12 mouse cellular contexts compared by ENCODE assay signal in the genomic region with DNA sequence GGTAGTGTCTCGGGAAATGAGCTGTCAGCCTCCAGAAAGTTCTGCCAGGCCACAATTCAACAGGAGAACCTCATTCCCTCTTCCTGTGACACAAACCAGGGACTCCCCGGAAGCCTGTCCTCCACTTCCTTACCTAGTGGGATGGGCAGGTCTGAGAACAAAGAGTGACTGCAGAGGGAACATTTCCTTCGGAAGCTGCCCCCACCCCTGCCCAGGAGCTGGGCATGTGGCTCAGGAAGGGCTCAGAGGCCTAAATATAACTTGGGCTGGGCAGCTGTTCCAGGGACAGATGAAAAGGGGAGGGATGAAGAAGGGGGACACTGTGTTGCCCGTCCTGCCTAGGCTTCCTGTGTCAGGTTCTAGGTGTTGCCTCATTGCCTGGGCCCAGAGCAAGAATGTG. TPM values are rescaled to one million over a fixed set of nuclear protein-coding genes. Genes with fewer than 3 reads are reported as not detected.
DNase-seq lines count a peak whose midpoint lies in the region; ATAC-seq lines count a peak whose summit lies in the region.
"Had no signal": no experiment of that assay in that cellular context is flagged by ENCODE, and none has a peak within 500 bp of the region (broad histone marks: within the 10 kb centered on the region; RNA-seq: fewer than 3 reads in every experiment).

No protein-coding gene starts in this region.

- WGBS in limb, embryonic 12.5 days: 66% methylated on average over 4 of the region's 4 CpGs
- 72% methylated on average over 4 of the region's 4 CpGs for WGBS in limb, embryonic 10.5 days
- 26% methylated on average over 4 of the region's 4 CpGs for WGBS in heart, embryonic 14.5 days
- 54% methylated on average over 4 of the region's 4 CpGs for WGBS in stomach, embryonic 16.5 days

- no peaks in the 10 kb centered on the region for H3K9me3 ChIP-seq in limb, embryonic 12.5 days
- no peaks in the 10 kb centered on the region for H3K9me3 ChIP-seq in limb, embryonic 10.5 days (replicated peaks)
- H3K9me3 ChIP-seq in heart, embryonic 14.5 days (ENCODE audit: control insufficient read depth, low read length): no peaks in the 10 kb centered on the region
- H3K9me3 ChIP-seq in stomach, embryonic 16.5 days (replicated peaks; ENCODE audit: control insufficient read depth, low read length): no peaks in the 10 kb centered on the region
- H3K9me3 ChIP-seq: forebrain, embryonic 10.5 days; midbrain, embryonic 15.5 days had no signal

- H3K4me3 ChIP-seq in limb, embryonic 12.5 days (replicated peaks): no peak overlapping the region
- H3K4me3 ChIP-seq in limb, embryonic 10.5 days: no peak overlapping the region
- H3K4me3 ChIP-seq in heart, embryonic 14.5 days (ENCODE audit: control insufficient read depth in 1 of 2, insufficient read depth in 1 of 2, low read depth in 1 of 2, low read length in 2 of 2): no peak overlapping the region
- H3K4me3 ChIP-seq in stomach, embryonic 16.5 days (replicated peaks; ENCODE audit: low read length): no peak overlapping the region
- H3K4me3 ChIP-seq: forebrain, embryonic 10.5 days; midbrain, embryonic 15.5 days had no signal

- H3K4me1 ChIP-seq in limb, embryonic 12.5 days (replicated peaks): peaks cover 14% of the 10 kb centered on the region
- peaks cover 11% of the 10 kb centered on the region for H3K4me1 ChIP-seq in limb, embryonic 10.5 days
- peaks cover 14 to 20% of the 10 kb centered on the region in 2 experiments for H3K4me1 ChIP-seq in heart, embryonic 14.5 days (ENCODE audit: control insufficient read depth in 2 of 2, insufficient read depth in 2 of 2, low read length in 2 of 2)
- H3K4me1 ChIP-seq in stomach, embryonic 16.5 days (ENCODE audit: control insufficient read depth, insufficient read depth, low read length): peaks cover 4% of the 10 kb centered on the region
- H3K4me1 ChIP-seq: midbrain, embryonic 15.5 days had no signal

- ATAC-seq in limb, embryonic 12.5 days (ENCODE audit: insufficient number of reproducible peaks, insufficient read depth, low FRiP score, low TSS enrichment, low read depth): no peak
- peak; percentile 24; the same call in 1 of the 2 replicates for ATAC-seq in heart, embryonic 14.5 days (ENCODE audit: insufficient number of reproducible peaks, insufficient read depth, low FRiP score, low read depth)
- ATAC-seq in stomach, embryonic 16.5 days (ENCODE audit: insufficient read depth, low FRiP score): no peak
- ATAC-seq in inflammation-experienced regulatory T-cells, adult 6 months: no peak
- ATAC-seq: midbrain, embryonic 15.5 days had no signal

- H3K27ac ChIP-seq in limb, embryonic 12.5 days: 0 out of 2 replicates have a peak overlapping the region, but pooled peaks have one; percentile 45
- no peak overlapping the region for H3K27ac ChIP-seq in limb, embryonic 10.5 days
- peak overlapping the region; percentile 42 to 68; a peak in 3 of 4 replicates for H3K27ac ChIP-seq in heart, embryonic 14.5 days (replicated peaks in 1 of 2; ENCODE audit: control insufficient read depth in 1 of 2, insufficient read depth in 1 of 2, low read depth in 2 of 2, low read length in 2 of 2)
- H3K27ac ChIP-seq in stomach, embryonic 16.5 days (ENCODE audit: low read length): peak overlapping the region; percentile 36; the same call in 1 of the 2 replicates
- H3K27ac ChIP-seq: forebrain, embryonic 10.5 days; midbrain, embryonic 15.5 days had no signal

- H3K4me2 ChIP-seq in limb, embryonic 12.5 days: no peak overlapping the region
- no peak overlapping the region for H3K4me2 ChIP-seq in heart, embryonic 14.5 days (ENCODE audit: low read length)
- no peak overlapping the region for H3K4me2 ChIP-seq in stomach, embryonic 16.5 days (ENCODE audit: low read depth, low read length)
- H3K4me2 ChIP-seq: midbrain, embryonic 15.5 days had no signal

- no peak for DNase-seq in limb, embryonic 10.5 days (ENCODE audit: low spot score)
- DNase-seq in kidney, postnatal 25 days: peak; percentile 45 to 84
- DNase-seq in retina, postnatal 1 day: no peak
- DNase-seq in testis, postnatal 10 days (ENCODE audit: low spot score): no peak
- DNase-seq: cerebellum, postnatal 14 days had no signal

- no peaks in the 10 kb centered on the region for H3K27me3 ChIP-seq in limb, embryonic 12.5 days
- H3K27me3 ChIP-seq in limb, embryonic 10.5 days (ENCODE audit: low read depth, poor library complexity, severe bottlenecking): no peaks in the 10 kb centered on the region
- H3K27me3 ChIP-seq in heart, embryonic 14.5 days (ENCODE audit: control insufficient read depth, insufficient read depth, low read length): no peaks in the 10 kb centered on the region
- H3K27me3 ChIP-seq in stomach, embryonic 16.5 days (ENCODE audit: control insufficient read depth, insufficient read depth, low read length): no peaks in the 10 kb centered on the region
- H3K27me3 ChIP-seq: midbrain, embryonic 15.5 days had no signal

- no peaks in the 10 kb centered on the region for H3K36me3 ChIP-seq in limb, embryonic 12.5 days
- H3K36me3 ChIP-seq in limb, embryonic 10.5 days: no peaks in the 10 kb centered on the region
- no peaks in the 10 kb centered on the region for H3K36me3 ChIP-seq in heart, embryonic 14.5 days (ENCODE audit: control insufficient read depth, insufficient read depth, low read length)
- no peaks in the 10 kb centered on the region for H3K36me3 ChIP-seq in stomach, embryonic 16.5 days (ENCODE audit: control insufficient read depth, insufficient read depth, low read length)
- H3K36me3 ChIP-seq: forebrain, embryonic 10.5 days; midbrain, embryonic 15.5 days had no signal

- H3K9ac ChIP-seq in limb, embryonic 12.5 days (replicated peaks): no peak overlapping the region
- H3K9ac ChIP-seq in heart, embryonic 14.5 days (ENCODE audit: low read length): 0 out of 2 replicates have a peak overlapping the region, but pooled peaks have one; percentile 21
- no peak overlapping the region; the same call in 1 of the 2 replicates for H3K9ac ChIP-seq in stomach, embryonic 16.5 days (ENCODE audit: low read length)
- H3K9ac ChIP-seq: midbrain, embryonic 15.5 days had no signal

RNA-seq across cellular contexts. Expression of gene Prx, which starts 2.5 kb away (rescaled TPM):
- polyA plus RNA-seq in limb, embryonic 12.5 days (2016; fragmentation: Nextera tagmentation; extraction: Ambion mirVana): 5.6 and 6.1 TPM in 2 replicates
- polyA plus RNA-seq in limb, embryonic 10.5 days (2016; fragmentation: Nextera tagmentation; extraction: Ambion mirVana): 3.5 and 4.3 TPM in 2 replicates
- 0.58 and 0.59 TPM in 2 replicates for polyA plus RNA-seq in heart, embryonic 14.5 days (2014; fragmentation: Nextera tagmentation; extraction: Ambion mirVana)
- 3.7 and 4.0 TPM in 2 replicates for polyA plus RNA-seq in stomach, embryonic 16.5 days (2015; fragmentation: Nextera tagmentation; extraction: Ambion mirVana)
- under 1 TPM; 0.24 to 0.52 (median 0.30) TPM for polyA plus RNA-seq in inflammation-experienced regulatory T-cells, adult 6 months (2017; shearing (Covaris generic))

RNA-seq across cellular contexts. Expression of gene Sertad1, which starts 14.9 kb away (rescaled TPM):
- 29.4 and 30.4 TPM in 2 replicates for polyA plus RNA-seq in limb, embryonic 12.5 days (2016; fragmentation: Nextera tagmentation; extraction: Ambion mirVana)
- polyA plus RNA-seq in limb, embryonic 10.5 days (2016; fragmentation: Nextera tagmentation; extraction: Ambion mirVana): 25.0 and 29.8 TPM in 2 replicates
- polyA plus RNA-seq in heart, embryonic 14.5 days (2014; fragmentation: Nextera tagmentation; extraction: Ambion mirVana): 34.5 and 34.8 TPM in 2 replicates
- 42.0 and 45.9 TPM in 2 replicates for polyA plus RNA-seq in stomach, embryonic 16.5 days (2015; fragmentation: Nextera tagmentation; extraction: Ambion mirVana)
- polyA plus RNA-seq in inflammation-experienced regulatory T-cells, adult 6 months (2017; shearing (Covaris generic)): 10 to 100 TPM; 38.7 to 44.4 (median 40.2) TPM

RNA-seq across cellular contexts. Expression of gene Hipk4, which starts 21.4 kb away (rescaled TPM):
- polyA plus RNA-seq in limb, embryonic 12.5 days (2016; fragmentation: Nextera tagmentation; extraction: Ambion mirVana): 0.60 and 0.97 TPM in 2 replicates
- 0.54 and 0.79 TPM in 2 replicates for polyA plus RNA-seq in limb, embryonic 10.5 days (2016; fragmentation: Nextera tagmentation; extraction: Ambion mirVana)
- 0.24 and 0.26 TPM in 2 replicates for polyA plus RNA-seq in heart, embryonic 14.5 days (2014; fragmentation: Nextera tagmentation; extraction: Ambion mirVana)
- polyA plus RNA-seq in stomach, embryonic 16.5 days (2015; fragmentation: Nextera tagmentation; extraction: Ambion mirVana): 0.35 and 0.79 TPM in 2 replicates
- polyA plus RNA-seq in inflammation-experienced regulatory T-cells, adult 6 months (2017; shearing (Covaris generic)): under 1 TPM; 0.20 to 0.33 (median 0.23) TPM
- polyA plus RNA-seq: liver, adult 2 months had no signal

RNA-seq across cellular contexts. Expression of gene Sertad3, which starts 28.1 kb away (rescaled TPM):
- 29.4 and 30.3 TPM in 2 replicates for polyA plus RNA-seq in limb, embryonic 12.5 days (2016; fragmentation: Nextera tagmentation; extraction: Ambion mirVana)
- polyA plus RNA-seq in limb, embryonic 10.5 days (2016; fragmentation: Nextera tagmentation; extraction: Ambion mirVana): 20.1 and 29.7 TPM in 2 replicates
- 15.7 and 19.4 TPM in 2 replicates for polyA plus RNA-seq in heart, embryonic 14.5 days (2014; fragmentation: Nextera tagmentation; extraction: Ambion mirVana)
- polyA plus RNA-seq in stomach, embryonic 16.5 days (2015; fragmentation: Nextera tagmentation; extraction: Ambion mirVana): 38.1 and 39.4 TPM in 2 replicates
- polyA plus RNA-seq in inflammation-experienced regulatory T-cells, adult 6 months (2017; shearing (Covaris generic)): 10 to 100 TPM; 37.6 to 53.5 (median 42.6) TPM

RNA-seq across cellular contexts. Expression of gene Pld3, which starts 51.4 kb away (rescaled TPM):
- polyA plus RNA-seq in limb, embryonic 12.5 days (2016; fragmentation: Nextera tagmentation; extraction: Ambion mirVana): 59.7 and 68.5 TPM in 2 replicates
- 31.6 and 49.5 TPM in 2 replicates for polyA plus RNA-seq in limb, embryonic 10.5 days (2016; fragmentation: Nextera tagmentation; extraction: Ambion mirVana)
- polyA plus RNA-seq in heart, embryonic 14.5 days (2014; fragmentation: Nextera tagmentation; extraction: Ambion mirVana): 54.5 and 61.7 TPM in 2 replicates
- polyA plus RNA-seq in stomach, embryonic 16.5 days (2015; fragmentation: Nextera tagmentation; extraction: Ambion mirVana): 93.5 and 107 TPM in 2 replicates
- 100 to 1,000 TPM; 155 to 246 (median 192) TPM for polyA plus RNA-seq in inflammation-experienced regulatory T-cells, adult 6 months (2017; shearing (Covaris generic))

Comparison
In these comparisons a context has a peak if more than half of its experiments do, and no peak if none do; other contexts are left out.
1. DNase-seq: peak in kidney, postnatal 25 days (2 of 2); none in limb, embryonic 10.5 days (single experiment), retina, postnatal 1 day (single experiment) and testis, postnatal 10 days (single experiment).